23 mouse cellular contexts compared by ENCODE assay signal in genomic region chr17:52251284-52251683, GRCm38 (mm10).
DNase-seq lines count a peak whose midpoint lies in the region; ATAC-seq and TF ChIP-seq lines count a peak whose summit lies in the region.
"Had no signal": no experiment of that assay in that cellular context is flagged by ENCODE, and none has a peak within 500 bp of the region (broad histone marks: within the 10 kb centered on the region; RNA-seq: fewer than 3 reads in every experiment).

No protein-coding gene starts in this region.

- no peak for TF ChIP-seq CTCF in left cerebral cortex, adult 2 months (IDR thresholded peaks at IDR 0.05)

- no peak for DNase-seq in frontal cortex, postnatal 25 days (ENCODE audit: low spot score in 2 of 2)
- DNase-seq in left cerebral cortex, adult 2 months (ENCODE audit: extremely low spot score in 1 of 2, low spot score in 2 of 2): no peak
- no peak for DNase-seq in left cerebral cortex, postnatal 10 days (ENCODE audit: extremely low spot score in 1 of 2, low spot score in 2 of 2)
- DNase-seq in brain, adult 2 months (ENCODE audit: low read depth, low spot score): peak; percentile 66
- no peak for DNase-seq in cerebellum, postnatal 25 days
- DNase-seq: adrenal gland, adult 8-10 months; adrenal gland, postnatal 14 days; adrenal gland, postnatal 36 days; B cell, adult 2 months; cerebellum, adult 11 months; cerebellum, adult 18-20 months; cerebellum, adult 8-10 months; cerebellum, adult 9-11 months; cerebellum, postnatal 14 days; forebrain, postnatal 0 days had no signal

- peak; percentile 78 for ATAC-seq in frontal cortex, adult (ENCODE audit: low TSS enrichment)
- ATAC-seq: activated CD4-positive, CD25-positive, alpha-beta regulatory T cell, adult 4 months; CD4-positive, CD25-positive, alpha-beta regulatory T cell, adult 4 months; forebrain, embryonic 13.5 days; forebrain, embryonic 15.5 days; forebrain, postnatal 0 days; Patski had no signal

- H3K27ac ChIP-seq in left cerebral cortex, adult 2 months: peak overlapping the region; percentile 17; the same call in 1 of the 2 replicates
- H3K27ac ChIP-seq: embryonic facial prominence, embryonic 10.5 days; embryonic facial prominence, embryonic 12.5 days; forebrain, embryonic 13.5 days; forebrain, embryonic 15.5 days had no signal

- no peak overlapping the region for H3K4me3 ChIP-seq in left cerebral cortex, adult 2 months
- H3K4me3 ChIP-seq: embryonic facial prominence, embryonic 10.5 days; embryonic facial prominence, embryonic 12.5 days; forebrain, embryonic 13.5 days; forebrain, embryonic 15.5 days had no signal

- intact Hi-C loops in left cerebral cortex, adult 2 months (cut with DNase I): loop anchor here (5.0 kb wide), 1 partner anchor 101 kb away; no protein-coding TSS in a partner anchor
- intact Hi-C loops in left cerebral cortex, postnatal 10 days (cut with DNase I): no loop called here
